10 mouse cellular contexts compared by ENCODE assay signal in genomic region chr5:73265460-73265859, GRCm38 (mm10). TPM values are rescaled to one million over a fixed set of nuclear protein-coding genes. Genes with fewer than 3 reads are reported as not detected.
A peak's percentile ranks its signal among the peaks of the same experiment; 100 is the strongest.
DNase-seq lines count a peak whose midpoint lies in the region; ATAC-seq lines count a peak whose summit lies in the region.
"Had no signal": no experiment of that assay in that cellular context is flagged by ENCODE, and none has a peak within 500 bp of the region (broad histone marks: within the 10 kb centered on the region; RNA-seq: fewer than 3 reads in every experiment).

No protein-coding gene starts in this region.

- H3K4me3 ChIP-seq in embryonic facial prominence, embryonic 14.5 days (ENCODE audit: low read depth, low read length) = no peak overlapping the region
- no peak overlapping the region for H3K4me3 ChIP-seq in midbrain, embryonic 10.5 days

- no peaks in the 10 kb centered on the region for H3K4me1 ChIP-seq in embryonic facial prominence, embryonic 14.5 days (ENCODE audit: control insufficient read depth, insufficient read depth, low read length)
- H3K4me1 ChIP-seq in midbrain, embryonic 10.5 days = no peaks in the 10 kb centered on the region

- no peak overlapping the region for H3K4me2 ChIP-seq in embryonic facial prominence, embryonic 14.5 days (ENCODE audit: low read depth, low read length)
- H3K4me2 ChIP-seq: hindbrain, embryonic 14.5 days had no signal

- no peaks in the 10 kb centered on the region for H3K36me3 ChIP-seq in embryonic facial prominence, embryonic 14.5 days (ENCODE audit: control insufficient read depth, insufficient read depth, low read length)
- H3K36me3 ChIP-seq in midbrain, embryonic 10.5 days = no peaks in the 10 kb centered on the region

- H3K27ac ChIP-seq in embryonic facial prominence, embryonic 14.5 days (replicated peaks; ENCODE audit: low read depth, low read length) = no peak overlapping the region
- H3K27ac ChIP-seq in midbrain, embryonic 10.5 days (replicated peaks) = no peak overlapping the region
- H3K27ac ChIP-seq: hindbrain, embryonic 14.5 days had no signal

- 15% methylated on average over 5 of the region's 5 CpGs for WGBS in embryonic facial prominence, embryonic 14.5 days
- 77% methylated on average over 5 of the region's 5 CpGs for WGBS in midbrain, embryonic 10.5 days

- H3K27me3 ChIP-seq in embryonic facial prominence, embryonic 14.5 days (replicated peaks; ENCODE audit: control insufficient read depth, insufficient read depth, low read length) = no peaks in the 10 kb centered on the region
- H3K27me3 ChIP-seq in midbrain, embryonic 10.5 days (ENCODE audit: low read depth, poor library complexity, severe bottlenecking) = no peaks in the 10 kb centered on the region

- H3K9me3 ChIP-seq in embryonic facial prominence, embryonic 14.5 days (ENCODE audit: control insufficient read depth, low read length) = no peaks in the 10 kb centered on the region
- no peaks in the 10 kb centered on the region; the same call in 1 of the 2 replicates for H3K9me3 ChIP-seq in midbrain, embryonic 10.5 days (replicated peaks)

- no peak overlapping the region for H3K9ac ChIP-seq in embryonic facial prominence, embryonic 14.5 days (ENCODE audit: low read depth, low read length)
- H3K9ac ChIP-seq: hindbrain, embryonic 14.5 days had no signal

- peak; percentile 70; the same call in 1 of the 2 replicates for ATAC-seq in embryonic facial prominence, embryonic 14.5 days (ENCODE audit: low read depth)
- no peak for ATAC-seq in frontal cortex, adult (ENCODE audit: low TSS enrichment)

- DNase-seq in gastrocnemius, adult 18-20 months (ENCODE audit: low spot score) = peak; percentile 70
- no peak for DNase-seq in gastrocnemius, postnatal 10 days
- peak; percentile 73 for DNase-seq in 416B (ENCODE audit: low read depth)
- peak; percentile 59 for DNase-seq in embryonic facial prominence, embryonic 14.5 days (ENCODE audit: low spot score)
- peak; percentile 51 for DNase-seq in mesoderm, embryonic 11.5 days (ENCODE audit: low read depth, low spot score)
- no peak for DNase-seq in layer of hippocampus, postnatal 10 days (ENCODE audit: low spot score in 2 of 2)
- no peak for DNase-seq in midbrain, embryonic 10.5 days (ENCODE audit: low spot score)
- DNase-seq: adrenal gland, postnatal 10 days had no signal

RNA-seq across cellular contexts. Expression of gene Fryl, which starts 9.0 kb away (rescaled TPM):
- total RNA-seq in gastrocnemius, adult 18-20 months (2021) = 10 to 100 TPM; 13.5 to 14.0 TPM
- total RNA-seq in gastrocnemius, postnatal 10 days (2021) = 10 to 100 TPM; 23.8 to 36.4 TPM
- 24.8 and 26.8 TPM in 2 replicates for polyA plus RNA-seq in embryonic facial prominence, embryonic 14.5 days (2014; fragmentation: Nextera tagmentation; extraction: Ambion mirVana)
- total RNA-seq in layer of hippocampus, postnatal 10 days (2021) = 10 to 100 TPM; 66.1 to 71.6 TPM
- polyA plus RNA-seq in midbrain, embryonic 10.5 days (2016; fragmentation: Nextera tagmentation; extraction: Ambion mirVana) = 23.7 and 30.8 TPM in 2 replicates

RNA-seq across cellular contexts. Expression of gene Ociad1, which starts 27.1 kb away (rescaled TPM):
- total RNA-seq in gastrocnemius, adult 18-20 months (2021) = 100 to 1,000 TPM; 142 to 150 TPM
- total RNA-seq in gastrocnemius, postnatal 10 days (2021) = 100 to 1,000 TPM; 176 to 185 TPM
- 143 and 145 TPM in 2 replicates for polyA plus RNA-seq in embryonic facial prominence, embryonic 14.5 days (2014; fragmentation: Nextera tagmentation; extraction: Ambion mirVana)
- 100 to 1,000 TPM; 325 to 333 TPM for total RNA-seq in layer of hippocampus, postnatal 10 days (2021)
- polyA plus RNA-seq in midbrain, embryonic 10.5 days (2016; fragmentation: Nextera tagmentation; extraction: Ambion mirVana) = 164 TPM in 2 replicates

Comparison
In these comparisons a context has a peak if more than half of its experiments do, and no peak if none do; other contexts are left out.
1. DNase-seq: peak in gastrocnemius, adult 18-20 months (single experiment), 416B (single experiment), embryonic facial prominence, embryonic 14.5 days (single experiment) and mesoderm, embryonic 11.5 days (single experiment); none in gastrocnemius, postnatal 10 days (single experiment), layer of hippocampus, postnatal 10 days (0 of 2) and midbrain, embryonic 10.5 days (single experiment).